Mouse (Mus musculus): Measurements from ENCODE around the gene Dync2li1. TPM values are rescaled to one million over a fixed set of nuclear protein-coding genes. Genes with fewer than 3 reads are reported as not detected.

Gene Dync2li1
- polyA plus RNA-seq, 1 experiment from 2014 or later, result 2.4 TPM

- H3K36me3 ChIP-seq (replicated peaks), result no peaks in the 10 kb centered on the region
- no peak overlapping the region for H3K4me2 ChIP-seq
- H3K9me3 ChIP-seq (replicated peaks), result 0 out of 2 replicates have a peak, but pooled peaks cover 5% of the 10 kb centered on the region
- no peaks in the 10 kb centered on the region for H3K4me1 ChIP-seq (replicated peaks)
- 0 out of 2 replicates have a peak, but pooled peaks have one; percentile 44 for ATAC-seq (ENCODE audit: insufficient read depth)
- no peak overlapping the region for H3K4me3 ChIP-seq (replicated peaks)
- H3K9ac ChIP-seq, result no peak overlapping the region
- no peaks in the 10 kb centered on the region for H3K27me3 ChIP-seq
- WGBS (ENCODE audit: insufficient replicate concordance), result 47% methylated on average over 7 of the region's 7 CpGs
- no peak overlapping the region for H3K27ac ChIP-seq (replicated peaks)
Observed at GRCm38 (mm10) chr17:84611971-84612370, 14.3 kb upstream of the Dync2li1 start.

- no peak overlapping the region for H3K4me3 ChIP-seq (replicated peaks)
- no peak for ATAC-seq (ENCODE audit: insufficient read depth)
- 78% methylated on average over 11 of the region's 11 CpGs for WGBS (ENCODE audit: insufficient replicate concordance)
Observed at GRCm38 (mm10) chr17:84615811-84616210, 10.5 kb upstream of the Dync2li1 start.

GRCm38 (mm10) chr17:84616526-84617074, 9.7 kb upstream of the Dync2li1 start:
- 65% methylated on average over 6 of the region's 6 CpGs for WGBS (ENCODE audit: insufficient replicate concordance)
- Histone ChIP-seq H3K36me3 (replicated peaks) (no peaks in the 10 kb centered on the region), H3K9ac (no peak overlapping the region), H3K4me1 (replicated peaks) (no peaks in the 10 kb centered on the region), H3K4me2 (no peak overlapping the region), H3K27me3 (no peaks in the 10 kb centered on the region), H3K9me3 (replicated peaks) (0 out of 2 replicates have a peak, but pooled peaks cover 5% of the 10 kb centered on the region), H3K4me3 (replicated peaks) (no peak overlapping the region), H3K27ac (replicated peaks) (no peak overlapping the region)
- no peak for ATAC-seq (ENCODE audit: insufficient read depth)

More at GRCm38 (mm10) chr17:84615811-84616210, 10.5 kb upstream of the Dync2li1 start:
- Histone ChIP-seq H3K27ac (replicated peaks) (no peak overlapping the region), H3K9ac (no peak overlapping the region), H3K27me3 (no peaks in the 10 kb centered on the region), H3K9me3 (replicated peaks) (0 out of 2 replicates have a peak, but pooled peaks cover 5% of the 10 kb centered on the region), H3K4me2 (no peak overlapping the region), H3K36me3 (replicated peaks) (no peaks in the 10 kb centered on the region), H3K4me1 (replicated peaks) (no peaks in the 10 kb centered on the region)

- Histone ChIP-seq H3K27ac (replicated peaks) (no peak overlapping the region), H3K36me3 (replicated peaks) (no peaks in the 10 kb centered on the region), H3K9ac (no peak overlapping the region), H3K9me3 (replicated peaks) (0 out of 2 replicates have a peak, but pooled peaks cover 5% of the 10 kb centered on the region), H3K4me3 (replicated peaks) (no peak overlapping the region), H3K4me1 (replicated peaks) (no peaks in the 10 kb centered on the region), H3K4me2 (no peak overlapping the region), H3K27me3 (no peaks in the 10 kb centered on the region)
- 76% methylated on average over 6 of the region's 6 CpGs for WGBS (ENCODE audit: insufficient replicate concordance)
- ATAC-seq (ENCODE audit: insufficient read depth), result no peak
Observed at GRCm38 (mm10) chr17:84617953-84618352, 8.3 kb upstream of the Dync2li1 start.

GRCm38 (mm10) chr17:84619112-84619511, 7.2 kb upstream of the Dync2li1 start:
- no peaks in the 10 kb centered on the region for H3K9me3 ChIP-seq (replicated peaks)
- no peaks in the 10 kb centered on the region for H3K4me1 ChIP-seq (replicated peaks)
- no peaks in the 10 kb centered on the region for H3K36me3 ChIP-seq (replicated peaks)
- H3K27ac ChIP-seq (replicated peaks), result 0 out of 2 replicates have a peak overlapping the region, but pooled peaks have one; percentile 1
- ATAC-seq (ENCODE audit: insufficient read depth), result no peak
- H3K9ac ChIP-seq, result no peak overlapping the region
- no peak overlapping the region for H3K4me3 ChIP-seq (replicated peaks)
- H3K27me3 ChIP-seq, result no peaks in the 10 kb centered on the region
- 77% methylated on average over 7 of the region's 7 CpGs for WGBS (ENCODE audit: insufficient replicate concordance)
- no peak overlapping the region for H3K4me2 ChIP-seq

- no peak for ATAC-seq (ENCODE audit: insufficient read depth)
- Histone ChIP-seq H3K4me2 (no peak overlapping the region), H3K4me1 (replicated peaks) (no peaks in the 10 kb centered on the region), H3K27me3 (no peaks in the 10 kb centered on the region), H3K27ac (replicated peaks) (no peak overlapping the region), H3K36me3 (replicated peaks) (no peaks in the 10 kb centered on the region), H3K4me3 (replicated peaks) (no peak overlapping the region), H3K9me3 (replicated peaks) (no peaks in the 10 kb centered on the region), H3K9ac (no peak overlapping the region)
- WGBS (ENCODE audit: insufficient replicate concordance), result 68% methylated on average over 3 of the region's 3 CpGs
Observed at GRCm38 (mm10) chr17:84620076-84620475, 6.2 kb upstream of the Dync2li1 start.

GRCm38 (mm10) chr17:84620610-84621009, 5.7 kb upstream of the Dync2li1 start:
- Histone ChIP-seq H3K27me3 (no peaks in the 10 kb centered on the region), H3K27ac (replicated peaks) (no peak overlapping the region), H3K4me3 (replicated peaks) (no peak overlapping the region), H3K4me2 (no peak overlapping the region), H3K9ac (no peak overlapping the region), H3K36me3 (replicated peaks) (no peaks in the 10 kb centered on the region), H3K4me1 (replicated peaks) (no peaks in the 10 kb centered on the region), H3K9me3 (replicated peaks) (no peaks in the 10 kb centered on the region)
- WGBS (ENCODE audit: insufficient replicate concordance), result 56% methylated on average over 6 of the region's 6 CpGs
- no peak for ATAC-seq (ENCODE audit: insufficient read depth)

GRCm38 (mm10) chr17:84621209-84621608, 5.1 kb upstream of the Dync2li1 start:
- ATAC-seq (ENCODE audit: insufficient read depth), result no peak
- no peak overlapping the region for H3K9ac ChIP-seq
- H3K36me3 ChIP-seq (replicated peaks), result no peaks in the 10 kb centered on the region
- no peak overlapping the region for H3K27ac ChIP-seq (replicated peaks)
- H3K27me3 ChIP-seq, result no peaks in the 10 kb centered on the region
- no peak overlapping the region for H3K4me2 ChIP-seq
- WGBS (ENCODE audit: insufficient replicate concordance), result 58% methylated on average over 6 of the region's 6 CpGs
- H3K4me3 ChIP-seq (replicated peaks), result no peak overlapping the region
- no peaks in the 10 kb centered on the region for H3K9me3 ChIP-seq (replicated peaks)
- no peaks in the 10 kb centered on the region for H3K4me1 ChIP-seq (replicated peaks)

- H3K4me1 ChIP-seq (replicated peaks), result no peaks in the 10 kb centered on the region; the same call in 1 of the 2 replicates
- H3K9me3 ChIP-seq (replicated peaks), result no peaks in the 10 kb centered on the region
- no peak overlapping the region for H3K4me2 ChIP-seq
- 57% methylated on average over 4 of the region's 4 CpGs for WGBS (ENCODE audit: insufficient replicate concordance)
- H3K27ac ChIP-seq (replicated peaks), result no peak overlapping the region
- H3K27me3 ChIP-seq, result no peaks in the 10 kb centered on the region
- no peak overlapping the region for H3K4me3 ChIP-seq (replicated peaks)
- H3K9ac ChIP-seq, result no peak overlapping the region
- H3K36me3 ChIP-seq (replicated peaks), result no peaks in the 10 kb centered on the region
- ATAC-seq (ENCODE audit: insufficient read depth), result no peak
Observed at GRCm38 (mm10) chr17:84622028-84622427, 4.3 kb upstream of the Dync2li1 start.

- no peak overlapping the region for H3K9ac ChIP-seq
- H3K4me3 ChIP-seq (replicated peaks), result no peak overlapping the region
- H3K4me2 ChIP-seq, result no peak overlapping the region
- WGBS (ENCODE audit: insufficient replicate concordance), result 51% methylated on average over 2 of the region's 2 CpGs
- H3K27ac ChIP-seq (replicated peaks), result no peak overlapping the region
- H3K36me3 ChIP-seq (replicated peaks), result no peaks in the 10 kb centered on the region
- H3K9me3 ChIP-seq (replicated peaks), result no peaks in the 10 kb centered on the region
- no peak for ATAC-seq (ENCODE audit: insufficient read depth)
- no peaks in the 10 kb centered on the region; the same call in 1 of the 2 replicates for H3K4me1 ChIP-seq (replicated peaks)
- H3K27me3 ChIP-seq, result no peaks in the 10 kb centered on the region
Observed at GRCm38 (mm10) chr17:84622873-84623272, 3.4 kb upstream of the Dync2li1 start.

- ATAC-seq (ENCODE audit: insufficient read depth), result no peak
- Histone ChIP-seq H3K27ac (replicated peaks) (no peak overlapping the region), H3K36me3 (replicated peaks) (no peaks in the 10 kb centered on the region), H3K27me3 (no peaks in the 10 kb centered on the region), H3K4me1 (replicated peaks) (no peaks in the 10 kb centered on the region; the same call in 1 of the 2 replicates), H3K9me3 (replicated peaks) (no peaks in the 10 kb centered on the region), H3K4me2 (peak overlapping the region; percentile 70), H3K4me3 (replicated peaks) (peak overlapping the region; percentile 56; the same call in 1 of the 2 replicates), H3K9ac (no peak overlapping the region)
- 43% methylated on average over 9 of the region's 9 CpGs for WGBS (ENCODE audit: insufficient replicate concordance)
Observed at GRCm38 (mm10) chr17:84626857-84627305, 585 bp downstream of the Dync2li1 start.

GRCm38 (mm10) chr17:84627721-84628120, 1.4 kb downstream of the Dync2li1 start:
- H3K27me3 ChIP-seq, result no peaks in the 10 kb centered on the region
- no peak overlapping the region for H3K4me2 ChIP-seq
- no peak overlapping the region for H3K27ac ChIP-seq (replicated peaks)
- H3K9me3 ChIP-seq (replicated peaks), result no peaks in the 10 kb centered on the region
- H3K36me3 ChIP-seq (replicated peaks), result no peaks in the 10 kb centered on the region
- ATAC-seq (ENCODE audit: insufficient read depth), result no peak
- H3K4me3 ChIP-seq (replicated peaks), result no peak overlapping the region
- 73% methylated on average over 10 of the region's 10 CpGs for WGBS (ENCODE audit: insufficient replicate concordance)
- H3K4me1 ChIP-seq (replicated peaks), result no peaks in the 10 kb centered on the region; the same call in 1 of the 2 replicates
- no peak overlapping the region for H3K9ac ChIP-seq
